8 mouse cellular contexts compared by ENCODE assay signal in genomic region chr7:83477661-83478121, GRCm38 (mm10).
A peak's percentile ranks its signal among the peaks of the same experiment; 100 is the strongest.
DNase-seq lines count a peak whose midpoint lies in the region; ATAC-seq and TF ChIP-seq lines count a peak whose summit lies in the region.

No protein-coding gene starts in this region.

- ATAC-seq in forebrain, embryonic 12.5 days (ENCODE audit: low FRiP score): peak; percentile 46; the same call in 1 of the 2 replicates
- no peak for ATAC-seq in forebrain, embryonic 11.5 days (replicated peaks; ENCODE audit: low FRiP score)
- peak; percentile 53 for ATAC-seq in lung, embryonic 14.5 days (ENCODE audit: insufficient read depth)
- peak; percentile 79 for ATAC-seq in forebrain, embryonic 15.5 days (replicated peaks)
- no peak for ATAC-seq in midbrain, postnatal 0 days (ENCODE audit: low FRiP score)
- ATAC-seq in inflammation-experienced regulatory T-cells, adult 6 months: no peak

- H3K4me1 ChIP-seq in forebrain, embryonic 12.5 days: peaks cover 12% of the 10 kb centered on the region; the same call in 1 of the 2 replicates
- H3K4me1 ChIP-seq in forebrain, embryonic 11.5 days (replicated peaks; ENCODE audit: control insufficient read depth, insufficient read depth, low read length): no peaks in the 10 kb centered on the region
- H3K4me1 ChIP-seq in lung, embryonic 14.5 days (ENCODE audit: insufficient read depth): peaks cover 18% of the 10 kb centered on the region
- peaks cover 31% of the 10 kb centered on the region for H3K4me1 ChIP-seq in forebrain, embryonic 15.5 days
- no peaks in the 10 kb centered on the region for H3K4me1 ChIP-seq in midbrain, postnatal 0 days (ENCODE audit: insufficient read depth, low read length)

- H3K27ac ChIP-seq in forebrain, embryonic 12.5 days: peak overlapping the region; percentile 25; the same call in 1 of the 2 replicates
- H3K27ac ChIP-seq in forebrain, embryonic 11.5 days (ENCODE audit: low read depth, low read length): no peak overlapping the region
- H3K27ac ChIP-seq in lung, embryonic 14.5 days (ENCODE audit: low read depth): peak overlapping the region; percentile 21; the same call in 1 of the 2 replicates
- peak overlapping the region; percentile 49 for H3K27ac ChIP-seq in forebrain, embryonic 15.5 days (replicated peaks)
- H3K27ac ChIP-seq in midbrain, postnatal 0 days (ENCODE audit: low read depth, low read length): no peak overlapping the region

- no peaks in the 10 kb centered on the region for H3K27me3 ChIP-seq in forebrain, embryonic 12.5 days
- no peaks in the 10 kb centered on the region for H3K27me3 ChIP-seq in forebrain, embryonic 11.5 days (ENCODE audit: control insufficient read depth, insufficient read depth, low read length)
- no peaks in the 10 kb centered on the region for H3K27me3 ChIP-seq in lung, embryonic 14.5 days (ENCODE audit: insufficient read depth, low read length)
- H3K27me3 ChIP-seq in forebrain, embryonic 15.5 days: no peaks in the 10 kb centered on the region
- no peaks in the 10 kb centered on the region for H3K27me3 ChIP-seq in midbrain, postnatal 0 days (ENCODE audit: insufficient read depth, low read length)

- 34% methylated on average over 7 of the region's 7 CpGs for WGBS in forebrain, embryonic 12.5 days
- 56% methylated on average over 7 of the region's 7 CpGs for WGBS in forebrain, embryonic 11.5 days
- 12% methylated on average over 7 of the region's 7 CpGs for WGBS in lung, embryonic 14.5 days
- WGBS in forebrain, embryonic 15.5 days: 7% methylated on average over 7 of the region's 7 CpGs
- 25% methylated on average over 7 of the region's 7 CpGs for WGBS in midbrain, postnatal 0 days

- no peaks in the 10 kb centered on the region for H3K9me3 ChIP-seq in forebrain, embryonic 12.5 days
- H3K9me3 ChIP-seq in forebrain, embryonic 11.5 days (ENCODE audit: control insufficient read depth, low read length): no peaks in the 10 kb centered on the region
- no peaks in the 10 kb centered on the region for H3K9me3 ChIP-seq in lung, embryonic 14.5 days (ENCODE audit: low read depth, low read length)
- H3K9me3 ChIP-seq in forebrain, embryonic 15.5 days: no peaks in the 10 kb centered on the region
- H3K9me3 ChIP-seq in midbrain, postnatal 0 days (ENCODE audit: low read length): no peaks in the 10 kb centered on the region

- TF ChIP-seq CTCF in lung, embryonic 14.5 days (IDR thresholded peaks at IDR 0.05; ENCODE audit: low read depth): no peak
- no peak for TF ChIP-seq CTCF in midbrain, postnatal 0 days (IDR thresholded peaks at IDR 0.05)

- no peak overlapping the region for H3K4me3 ChIP-seq in forebrain, embryonic 12.5 days (replicated peaks)
- H3K4me3 ChIP-seq in forebrain, embryonic 11.5 days (ENCODE audit: low read depth, low read length): no peak overlapping the region
- no peak overlapping the region for H3K4me3 ChIP-seq in lung, embryonic 14.5 days (ENCODE audit: low read depth, low read length)
- no peak overlapping the region for H3K4me3 ChIP-seq in forebrain, embryonic 15.5 days
- no peak overlapping the region for H3K4me3 ChIP-seq in midbrain, postnatal 0 days (ENCODE audit: low read depth, low read length)

- no peak overlapping the region for H3K9ac ChIP-seq in forebrain, embryonic 12.5 days
- no peak overlapping the region for H3K9ac ChIP-seq in forebrain, embryonic 11.5 days (ENCODE audit: low read length)
- no peak overlapping the region for H3K9ac ChIP-seq in lung, embryonic 14.5 days
- H3K9ac ChIP-seq in forebrain, embryonic 15.5 days (replicated peaks): no peak overlapping the region
- H3K9ac ChIP-seq in midbrain, postnatal 0 days (replicated peaks; ENCODE audit: low read length, poor library complexity, severe bottlenecking): no peak overlapping the region

- 0 out of 2 replicates have a peak overlapping the region, but pooled peaks have one; percentile 17 for H3K4me2 ChIP-seq in forebrain, embryonic 12.5 days
- no peak overlapping the region for H3K4me2 ChIP-seq in forebrain, embryonic 11.5 days (ENCODE audit: low read depth, low read length, severe bottlenecking)
- H3K4me2 ChIP-seq in lung, embryonic 14.5 days: 0 out of 2 replicates have a peak overlapping the region, but pooled peaks have one; percentile 2
- H3K4me2 ChIP-seq in forebrain, embryonic 15.5 days (replicated peaks): peak overlapping the region; percentile 2
- no peak overlapping the region for H3K4me2 ChIP-seq in midbrain, postnatal 0 days (ENCODE audit: low read depth, low read length, poor library complexity, severe bottlenecking)

- no peaks in the 10 kb centered on the region for H3K36me3 ChIP-seq in forebrain, embryonic 12.5 days (replicated peaks)
- no peaks in the 10 kb centered on the region for H3K36me3 ChIP-seq in forebrain, embryonic 11.5 days (ENCODE audit: control insufficient read depth, insufficient read depth, low read length)
- H3K36me3 ChIP-seq in lung, embryonic 14.5 days (ENCODE audit: insufficient read depth): no peaks in the 10 kb centered on the region
- H3K36me3 ChIP-seq in forebrain, embryonic 15.5 days: no peaks in the 10 kb centered on the region
- H3K36me3 ChIP-seq in midbrain, postnatal 0 days (ENCODE audit: insufficient read depth, low read length): no peaks in the 10 kb centered on the region

- no peak for DNase-seq in forebrain, embryonic 11.5 days (ENCODE audit: low spot score)
- DNase-seq in lung, embryonic 14.5 days: peak; percentile 86
- DNase-seq in lung, postnatal 14 days: no peak
- DNase-seq in midbrain, postnatal 0 days (ENCODE audit: low spot score): peak; percentile 81
- no peak for DNase-seq in layer of hippocampus, adult 9-10 months (ENCODE audit: low spot score)

Comparison
In these comparisons a context has a peak if more than half of its experiments do, and no peak if none do; other contexts are left out.
1. ATAC-seq: peak in forebrain, embryonic 12.5 days (single experiment), lung, embryonic 14.5 days (single experiment) and forebrain, embryonic 15.5 days (single experiment); none in forebrain, embryonic 11.5 days (single experiment), midbrain, postnatal 0 days (single experiment) and inflammation-experienced regulatory T-cells, adult 6 months (single experiment).
2. H3K27ac ChIP-seq: peak in forebrain, embryonic 12.5 days (single experiment), lung, embryonic 14.5 days (single experiment) and forebrain, embryonic 15.5 days (single experiment); none in forebrain, embryonic 11.5 days (single experiment) and midbrain, postnatal 0 days (single experiment).
3. H3K4me2 ChIP-seq: peak in forebrain, embryonic 12.5 days (single experiment), lung, embryonic 14.5 days (single experiment) and forebrain, embryonic 15.5 days (single experiment); none in forebrain, embryonic 11.5 days (single experiment) and midbrain, postnatal 0 days (single experiment).
4. DNase-seq: peak in lung, embryonic 14.5 days (single experiment) and midbrain, postnatal 0 days (single experiment); none in forebrain, embryonic 11.5 days (single experiment), lung, postnatal 14 days (single experiment) and layer of hippocampus, adult 9-10 months (single experiment).